Mouse (Mus musculus): Measurements from ENCODE around the gene Eri2.
A peak's percentile ranks its signal among the peaks of the same experiment; 100 is the strongest.
"Not testable (repeated sequence)": the region's sequence is repeated elsewhere in the genome, so short reads cannot be mapped to it uniquely, and the experiment has no call there.

The Eri2 gene

DNA sequence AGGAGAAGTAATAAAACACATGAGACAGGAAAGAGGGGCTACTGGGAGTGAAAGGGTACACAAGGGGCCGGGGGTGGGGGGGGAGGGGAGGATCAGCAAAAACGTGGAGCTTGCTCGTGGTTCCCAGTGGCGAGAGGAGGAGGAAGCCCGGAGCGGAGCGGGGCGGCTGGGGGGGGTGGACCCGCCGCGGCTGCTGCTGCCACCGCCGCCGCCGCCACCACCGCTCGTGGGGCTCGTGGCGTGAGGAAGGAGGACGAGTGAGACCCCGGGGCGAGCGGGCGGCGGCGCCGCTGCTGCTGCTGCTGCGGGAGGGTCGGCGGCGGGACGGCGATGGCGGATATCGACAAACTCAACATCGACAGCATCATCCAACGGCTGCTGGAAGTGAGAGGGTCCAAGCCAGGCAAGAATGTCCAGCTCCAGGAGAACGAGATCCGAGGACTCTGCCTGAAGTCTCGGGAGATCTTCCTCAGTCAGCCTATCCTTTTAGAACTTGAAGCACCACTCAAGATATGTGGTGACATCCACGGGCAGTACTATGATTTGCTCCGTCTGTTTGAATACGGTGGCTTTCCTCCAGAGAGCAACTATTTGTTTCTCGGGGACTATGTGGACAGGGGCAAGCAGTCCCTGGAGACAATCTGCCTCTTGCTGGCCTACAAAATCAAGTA, 53.9 kb downstream of the Eri2 start:
- not testable (repeated sequence) for DNase-seq (ENCODE audit: low read depth, low spot score)

GRCm38 (mm10) chr7:119738877-119739276, 55.0 kb downstream of the Eri2 start:
- no peak for DNase-seq (ENCODE audit: low read depth, low spot score)

DNA sequence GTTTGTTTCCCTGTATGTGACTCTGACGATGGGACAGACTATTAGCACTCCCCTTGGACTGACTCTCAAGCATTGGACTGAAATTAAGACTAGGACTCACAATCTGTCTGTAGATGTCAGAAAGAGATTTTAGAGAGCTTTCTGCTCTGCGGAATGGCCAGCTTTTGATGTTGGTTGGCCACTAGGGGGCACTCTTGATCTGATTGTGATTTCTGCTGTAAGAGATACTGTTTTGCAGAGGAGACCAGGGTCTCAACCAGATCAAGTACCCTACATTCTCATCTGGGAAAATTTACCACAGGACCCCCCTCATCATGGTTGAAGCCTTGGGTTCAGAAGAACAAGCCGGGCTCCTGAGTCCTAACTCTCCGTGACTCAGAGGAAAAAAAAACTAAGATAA, 62.6 kb downstream of the Eri2 start:
- not testable (repeated sequence) for DNase-seq (ENCODE audit: low read depth, low spot score)

DNA sequence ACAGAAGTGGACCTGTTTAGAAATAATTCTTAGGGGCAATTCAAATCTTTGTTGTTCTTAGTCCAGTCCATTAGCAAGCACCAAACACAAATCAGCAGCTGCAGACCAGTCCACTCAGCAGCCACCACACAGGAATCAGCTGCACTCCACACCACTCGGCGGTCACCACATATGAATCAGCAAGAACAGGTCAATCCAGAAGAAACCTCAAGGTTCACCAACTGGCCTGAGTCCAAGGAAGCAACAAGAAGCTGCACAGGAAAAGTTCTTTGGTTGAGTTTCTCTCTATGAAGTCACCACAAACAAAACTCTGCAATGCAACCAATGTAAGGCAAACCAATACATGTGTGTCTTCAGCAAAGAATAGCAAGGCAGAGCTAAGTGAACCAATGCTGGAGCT, 66.2 kb downstream of the Eri2 start:
- DNase-seq (ENCODE audit: low read depth, low spot score) = no peak

- DNase-seq (ENCODE audit: low read depth, low spot score) = no peak
Measured at GRCm38 (mm10) chr7:119720947-119721310, 72.9 kb downstream of the Eri2 start.

- peak; percentile 90 for DNase-seq (ENCODE audit: low read depth, low spot score)
Measured at GRCm38 (mm10) chr7:119720253-119720946, 73.5 kb downstream of the Eri2 start, which contains the start of gene Thumpd1. Thumpd1 (minus strand) TSS chr7:119720798.

All from embryo, embryonic 11.5 days (tissue).